Mouse (Mus musculus) megakaryocyte, embryonic 14.5 days (primary cell): ENCODE measurements around the gene Aebp1. TPM values are rescaled to one million over a fixed set of nuclear protein-coding genes. Genes with fewer than 3 reads are reported as not detected.
"Not testable (repeated sequence)": the region's sequence is repeated elsewhere in the genome, so short reads cannot be mapped to it uniquely, and the experiment has no call there.

Source experiments
- H3K27me3 ChIP-seq: replicated peaks from 2 replicates; pipeline ENCODE3; 2012; ENCODE audit warnings: inconsistent platforms
- H3K36me3 ChIP-seq: replicated peaks from 2 replicates; pipeline ENCODE3; 2012; ENCODE audit warnings: low read length, inconsistent platforms, mixed read lengths
- H3K4me1 ChIP-seq: 2 replicates; pipeline ENCODE4 v1.6.1; 2012; ENCODE audit warnings: inconsistent platforms
- H3K4me3 ChIP-seq: replicated peaks from 2 replicates; pipeline ENCODE3; 2012; ENCODE audit warnings: moderate library complexity, mild to moderate bottlenecking, inconsistent platforms
- H3K9me3 ChIP-seq: 2 replicates; pipeline ENCODE4 v1.6.1; 2012; ENCODE audit warnings: inconsistent platforms
- FLI1 ChIP-seq: IDR thresholded peaks from 2 replicates; pipeline ENCODE4 v1.6.1; 2012; ENCODE audit warnings: low read length, inconsistent platforms, mixed read lengths
- GATA1 ChIP-seq: IDR thresholded peaks from 3 replicates; pipeline ENCODE4 v1.6.1; 2012; ENCODE audit warnings: mixed read lengths, low read length, inconsistent platforms, borderline replicate concordance
- polyA plus RNA-seq: library from polyadenylated mRNA; stranded (reverse); fragments of >175 nt; gene quantifications from 2 replicates; pipeline ENCODE4 v1.2.3, GENCODE M21; 2012; ENCODE audit warnings: low replicate concordance; ENCODE audit not compliant: insufficient read depth

Aebp1 gene
- polyA plus RNA-seq, 1 experiment = 0.15 TPM

DNA sequence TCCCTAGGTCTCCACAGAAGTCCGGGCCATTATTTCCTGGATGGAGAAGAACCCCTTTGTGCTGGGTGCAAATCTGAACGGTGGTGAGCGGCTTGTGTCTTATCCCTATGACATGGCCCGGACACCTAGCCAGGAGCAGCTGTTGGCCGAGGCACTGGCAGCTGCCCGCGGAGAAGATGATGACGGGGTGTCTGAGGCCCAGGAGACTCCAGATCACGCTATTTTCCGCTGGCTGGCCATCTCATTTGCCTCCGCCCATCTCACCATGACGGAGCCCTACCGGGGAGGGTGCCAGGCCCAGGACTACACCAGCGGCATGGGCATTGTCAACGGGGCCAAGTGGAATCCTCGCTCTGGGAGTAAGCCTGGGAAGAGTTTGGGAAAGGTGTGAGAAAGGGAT lies 8.3 kb downstream of the Aebp1 start:
- no peak overlapping the region for H3K4me3 ChIP-seq
- no peak for TF ChIP-seq GATA1
- TF ChIP-seq FLI1 = no peak
- H3K36me3 ChIP-seq = peaks cover 61% of the 10 kb centered on the region
- no peaks in the 10 kb centered on the region for H3K9me3 ChIP-seq
- peaks cover 26% of the 10 kb centered on the region for H3K27me3 ChIP-seq
- H3K4me1 ChIP-seq = peaks cover 5% of the 10 kb centered on the region; the same call in 1 of the 2 replicates

DNA sequence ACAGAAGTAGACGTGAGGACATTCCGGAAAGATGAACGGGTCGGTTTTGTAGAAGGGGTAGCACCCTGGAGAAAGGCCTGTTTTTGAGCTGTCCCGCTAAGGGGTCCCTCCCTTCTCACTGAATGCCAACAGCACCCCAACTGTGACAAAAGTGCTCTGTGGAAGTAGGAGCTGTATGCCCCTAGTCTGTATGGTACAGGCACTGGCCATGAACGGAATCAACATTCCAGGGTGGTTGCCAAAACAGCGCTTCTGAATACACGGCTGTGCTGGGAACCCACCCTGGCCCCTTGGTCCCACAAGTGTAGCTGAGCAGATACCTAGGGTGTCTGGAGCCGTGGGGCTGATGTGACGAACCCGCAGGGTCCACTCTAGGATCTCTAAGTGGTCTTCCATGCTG lies 11.0 kb downstream of the Aebp1 start:
- H3K9me3 ChIP-seq = no peaks in the 10 kb centered on the region
- H3K4me3 ChIP-seq = no peak overlapping the region
- peaks cover 19% of the 10 kb centered on the region for H3K4me1 ChIP-seq
- H3K27me3 ChIP-seq = peaks cover 8% of the 10 kb centered on the region
- peaks cover 78% of the 10 kb centered on the region for H3K36me3 ChIP-seq
- TF ChIP-seq FLI1 (no peak), GATA1 (no peak)

DNA sequence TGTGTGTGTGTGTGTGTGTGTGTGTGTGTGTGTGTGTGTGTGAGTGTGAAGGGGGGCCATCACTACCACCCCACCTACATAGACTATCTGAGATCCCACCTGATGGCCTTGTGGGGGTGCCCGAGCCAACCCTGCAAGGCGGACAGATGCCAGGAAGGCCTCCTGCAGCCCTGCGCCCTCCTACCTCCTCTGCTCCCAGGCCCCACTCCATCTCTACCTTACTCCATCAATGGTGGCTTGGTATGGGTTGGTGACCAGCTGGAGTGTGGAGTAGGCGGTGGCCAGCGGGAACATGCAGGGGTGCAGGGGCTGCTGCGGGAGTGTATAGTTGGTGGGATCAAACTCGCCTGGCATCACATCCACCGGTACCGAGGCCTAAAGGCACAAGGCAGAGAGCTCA lies 11.4 kb downstream of the Aebp1 start:
- H3K4me1 ChIP-seq = peaks cover 24% of the 10 kb centered on the region
- H3K36me3 ChIP-seq = peaks cover 78% of the 10 kb centered on the region
- TF ChIP-seq GATA1 (no peak), FLI1 (no peak)
- no peaks in the 10 kb centered on the region for H3K9me3 ChIP-seq
- peak overlapping the region; percentile 42 for H3K4me3 ChIP-seq
- peaks cover 3% of the 10 kb centered on the region for H3K27me3 ChIP-seq

DNA sequence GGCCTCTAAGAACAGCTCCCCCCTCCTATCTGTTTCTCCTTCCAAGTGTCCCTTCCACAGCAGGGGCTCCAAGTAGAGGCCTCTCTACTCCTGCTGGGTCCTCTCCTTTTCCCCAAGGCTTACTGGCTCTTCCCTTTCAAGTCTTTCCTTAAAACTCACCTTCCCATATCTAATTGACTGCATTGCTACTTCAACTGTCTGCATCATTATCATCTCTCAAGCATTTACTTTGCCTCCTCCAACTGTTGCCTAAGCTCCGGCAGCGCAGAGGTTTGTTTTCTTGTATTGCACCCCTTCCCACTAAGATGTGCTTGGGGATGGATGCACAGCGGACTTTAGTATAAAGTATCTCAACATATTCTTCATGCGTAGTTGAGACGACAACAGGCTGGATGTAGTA lies 15.7 kb downstream of the Aebp1 start:
- Histone ChIP-seq H3K4me3 (peak overlapping the region; percentile 96), H3K27me3 (no peaks in the 10 kb centered on the region), H3K9me3 (no peaks in the 10 kb centered on the region), H3K36me3 (peaks cover 44% of the 10 kb centered on the region), H3K4me1 (peaks cover 42% of the 10 kb centered on the region)
- TF ChIP-seq GATA1 (no peak), FLI1 (no peak)

DNA sequence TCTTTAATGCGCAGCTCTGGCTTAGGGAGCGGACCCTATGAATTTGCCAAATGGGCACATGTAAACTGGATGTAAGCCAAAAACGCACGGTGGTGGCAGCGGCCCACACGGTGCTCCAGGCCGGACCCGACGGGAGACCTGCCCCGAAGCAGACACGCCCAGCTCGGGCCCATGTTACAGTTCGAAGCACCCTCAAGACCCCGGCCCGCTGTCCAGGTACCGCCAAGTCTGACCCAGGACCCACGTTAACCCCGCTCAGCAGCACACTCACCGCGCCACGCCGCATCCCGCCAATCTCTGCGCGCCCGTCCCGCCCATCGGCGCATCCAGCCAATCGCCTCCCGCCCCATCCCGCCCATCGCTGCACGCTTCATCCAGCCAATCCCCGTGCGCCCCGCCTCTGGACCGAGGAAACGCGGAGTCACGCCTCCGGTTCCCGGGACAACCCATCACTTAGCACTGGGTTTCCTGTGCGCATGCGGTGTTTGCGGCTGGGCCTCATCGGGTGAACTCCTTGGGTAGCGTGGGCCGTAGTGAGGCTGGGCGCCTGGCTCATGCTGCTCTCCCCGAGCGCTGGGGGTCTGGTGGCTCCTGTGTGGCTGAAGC lies 16.3 kb downstream of the Aebp1 start, which contains the start of gene Pold2:
TSS of gene Pold2 (minus strand) at position 372 of the 606 bp plus-strand sequence.
- H3K4me3 ChIP-seq = peak within 1 kb of the TSS; percentile 96
- TF ChIP-seq GATA1 (no peak), FLI1 (no peak)
- H3K4me1 ChIP-seq = peaks cover 48% of the 10 kb centered on the region
- H3K27me3 ChIP-seq = no peaks in the 10 kb centered on the region
- peaks cover 38% of the 10 kb centered on the region for H3K36me3 ChIP-seq
- no peaks in the 10 kb centered on the region for H3K9me3 ChIP-seq

DNA sequence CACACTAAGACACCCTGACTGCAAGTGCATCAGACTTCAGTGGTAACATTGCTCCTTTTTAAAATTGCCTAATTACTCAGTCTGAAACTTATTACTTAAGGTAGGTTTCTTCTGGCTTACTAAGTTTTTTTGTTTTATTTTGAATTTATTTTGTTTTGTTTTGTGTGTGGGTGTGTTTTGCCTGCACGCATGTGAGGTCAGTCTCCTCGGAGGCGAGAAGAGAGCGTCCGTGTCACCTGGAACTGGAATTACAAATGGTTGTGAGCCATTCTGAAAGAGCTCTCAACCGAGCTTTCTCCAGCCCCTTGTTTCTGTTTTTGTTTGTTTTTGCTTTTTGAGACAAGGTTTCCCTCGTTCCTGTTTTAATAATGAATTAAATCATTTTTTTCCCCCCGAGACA lies 16.9 kb downstream of the Aebp1 start:
- Histone ChIP-seq H3K9me3 (no peaks in the 10 kb centered on the region), H3K4me3 (peak overlapping the region; percentile 96), H3K27me3 (no peaks in the 10 kb centered on the region), H3K36me3 (peaks cover 31% of the 10 kb centered on the region), H3K4me1 (peaks cover 53% of the 10 kb centered on the region)
- TF ChIP-seq FLI1 (no peak), GATA1 (no peak)

DNA sequence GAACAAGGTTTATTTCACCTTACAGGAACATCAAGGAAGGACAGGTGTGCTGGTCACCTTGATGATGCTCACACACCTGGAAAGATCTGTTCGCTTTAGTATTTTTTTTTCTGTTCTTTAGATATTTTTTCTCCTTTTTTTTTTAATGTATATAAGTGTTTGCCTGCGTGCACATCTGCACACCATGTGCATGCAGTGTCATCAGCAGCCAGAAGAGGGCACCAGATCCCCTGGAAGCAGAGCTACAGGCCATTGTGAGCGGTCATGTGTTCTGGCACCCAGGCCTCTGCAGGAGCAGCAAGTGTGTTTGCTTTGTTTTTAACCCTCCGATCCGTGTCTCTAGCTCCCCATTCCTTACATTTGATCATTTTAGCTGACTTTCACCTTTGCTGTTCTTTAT lies 18.2 kb downstream of the Aebp1 start:
- H3K4me1 ChIP-seq = peaks cover 53% of the 10 kb centered on the region
- H3K27me3 ChIP-seq = no peaks in the 10 kb centered on the region
- TF ChIP-seq GATA1 (no peak), FLI1 (no peak)
- no peaks in the 10 kb centered on the region for H3K9me3 ChIP-seq
- no peak overlapping the region for H3K4me3 ChIP-seq
- peaks cover 19% of the 10 kb centered on the region for H3K36me3 ChIP-seq

DNA sequence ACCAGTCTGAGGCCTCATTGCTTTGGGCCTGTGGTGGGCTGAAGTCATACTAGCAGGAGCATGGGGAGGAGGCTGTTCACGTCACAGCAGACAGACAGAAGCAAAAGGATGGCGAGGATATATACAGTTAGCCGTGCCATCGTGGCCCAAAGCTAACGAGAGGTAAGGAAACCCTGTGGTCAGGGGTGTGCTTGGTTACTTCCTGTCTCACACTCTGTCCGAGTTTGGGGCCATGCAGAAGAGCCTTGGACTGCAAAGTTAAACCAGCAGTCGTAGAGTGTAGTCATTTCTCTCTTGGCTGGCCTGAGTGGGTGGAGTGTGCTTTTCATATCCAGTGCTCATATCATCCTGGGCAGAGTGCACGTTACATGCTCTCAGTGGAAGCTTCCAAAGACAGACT lies 20.8 kb downstream of the Aebp1 start:
- TF ChIP-seq GATA1 = no peak
- no peak for TF ChIP-seq FLI1
- Histone ChIP-seq H3K9me3 (no peaks in the 10 kb centered on the region), H3K4me1 (peaks cover 40% of the 10 kb centered on the region), H3K27me3 (no peaks in the 10 kb centered on the region), H3K4me3 (peak overlapping the region; percentile 77), H3K36me3 (no peaks in the 10 kb centered on the region)

DNA sequence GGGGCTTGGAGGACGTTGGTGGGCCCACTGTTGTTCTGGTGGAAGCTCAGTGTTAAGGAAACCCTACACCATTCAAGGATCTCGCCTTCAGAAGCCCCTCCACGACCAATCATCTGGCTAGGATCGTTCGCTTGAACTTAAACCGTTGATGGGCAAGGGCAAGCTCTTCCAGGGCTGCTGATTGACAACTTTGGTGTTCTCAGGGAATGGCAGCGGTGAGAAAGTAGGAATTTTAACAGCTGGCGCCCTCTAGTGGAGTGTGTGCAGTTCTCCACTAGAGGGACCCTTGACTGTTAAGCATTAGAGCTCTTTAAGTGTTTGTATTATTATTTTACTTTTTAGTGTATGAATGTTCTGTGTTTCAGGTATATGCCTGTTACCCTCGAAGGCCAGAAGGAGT lies 24.4 kb downstream of the Aebp1 start:
- Histone ChIP-seq H3K4me3 (no peak overlapping the region), H3K36me3 (no peaks in the 10 kb centered on the region), H3K9me3 (no peaks in the 10 kb centered on the region), H3K4me1 (peaks cover 21% of the 10 kb centered on the region), H3K27me3 (peaks cover 21% of the 10 kb centered on the region)
- TF ChIP-seq GATA1 (no peak), FLI1 (no peak)

DNA sequence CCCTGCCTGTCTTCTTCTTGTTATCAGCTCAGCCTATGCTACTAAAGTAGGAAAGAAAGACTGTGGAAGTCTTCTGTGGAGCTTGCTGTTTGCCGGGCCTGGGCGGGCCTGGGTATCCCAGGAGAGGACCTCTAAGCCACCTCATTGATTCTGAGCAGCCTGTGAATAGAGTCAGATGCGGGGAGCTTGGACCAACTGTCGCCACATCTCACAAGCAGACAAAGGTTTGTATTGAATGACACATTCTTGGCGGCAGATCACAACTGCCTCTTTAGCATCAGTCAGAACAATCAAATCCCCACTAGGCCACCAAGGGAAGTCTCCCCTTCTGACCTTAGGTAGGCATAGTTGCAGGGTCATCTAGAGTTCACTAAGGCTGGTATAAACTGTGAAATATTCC lies 25.5 kb downstream of the Aebp1 start:
- Histone ChIP-seq H3K27me3 (peaks cover 31% of the 10 kb centered on the region), H3K36me3 (no peaks in the 10 kb centered on the region), H3K4me1 (peaks cover 20% of the 10 kb centered on the region), H3K9me3 (no peaks in the 10 kb centered on the region), H3K4me3 (no peak overlapping the region)
- no peak for TF ChIP-seq GATA1
- no peak for TF ChIP-seq FLI1

DNA sequence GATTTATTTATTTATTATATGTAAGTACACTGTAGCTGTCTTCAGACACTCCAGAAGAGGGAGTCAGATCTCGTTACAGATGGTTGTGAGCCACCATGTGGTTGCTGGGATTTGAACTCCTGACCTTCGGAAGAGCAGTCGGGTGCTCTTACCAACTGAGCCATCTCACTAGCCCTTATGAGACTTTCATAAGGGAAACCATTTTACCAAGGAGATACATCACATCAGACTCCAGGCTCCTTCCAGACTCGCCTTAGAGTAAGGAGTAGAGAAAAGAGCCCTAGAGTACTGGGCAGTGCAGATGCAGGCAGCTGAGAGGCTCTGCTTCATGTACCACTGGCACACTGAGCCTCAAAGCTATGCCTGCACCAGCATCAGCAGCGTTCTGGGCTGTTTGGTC lies 26.8 kb downstream of the Aebp1 start:
- H3K4me1 ChIP-seq = peaks cover 16% of the 10 kb centered on the region
- not testable (repeated sequence) for H3K9me3 ChIP-seq, H3K36me3 ChIP-seq, H3K4me3 ChIP-seq
- H3K27me3 ChIP-seq = peaks cover 37% of the 10 kb centered on the region
